ENCODE assay signal across 17 mouse cellular contexts in genomic region chr17:83309243-83309642, GRCm38 (mm10). TPM values are rescaled to one million over a fixed set of nuclear protein-coding genes. Genes with fewer than 3 reads are reported as not detected.
A peak's percentile ranks its signal among the peaks of the same experiment; 100 is the strongest.
DNase-seq lines count a peak whose midpoint lies in the region; ATAC-seq and TF ChIP-seq lines count a peak whose summit lies in the region.
"Had no signal": no experiment of that assay in that cellular context is flagged by ENCODE, and none has a peak within 500 bp of the region (broad histone marks: within the 10 kb centered on the region; RNA-seq: fewer than 3 reads in every experiment).

No protein-coding gene starts in this region.

- no peak for TF ChIP-seq EP300 in stomach, postnatal 0 days (optimal IDR thresholded peaks at IDR 0.05)

- H3K4me2 ChIP-seq in forebrain, postnatal 0 days (ENCODE audit: low read depth): no peak overlapping the region
- H3K4me2 ChIP-seq in forebrain, embryonic 15.5 days (replicated peaks): no peak overlapping the region
- no peak overlapping the region for H3K4me2 ChIP-seq in midbrain, embryonic 14.5 days (ENCODE audit: low read length)
- H3K4me2 ChIP-seq in midbrain, postnatal 0 days (ENCODE audit: low read depth, low read length, poor library complexity, severe bottlenecking): no peak overlapping the region
- no peak overlapping the region for H3K4me2 ChIP-seq in intestine, postnatal 0 days (replicated peaks; ENCODE audit: low read depth)
- no peak overlapping the region for H3K4me2 ChIP-seq in stomach, postnatal 0 days (replicated peaks; ENCODE audit: low read depth)
- H3K4me2 ChIP-seq: hindbrain, embryonic 13.5 days; liver, embryonic 11.5 days; midbrain, embryonic 11.5 days had no signal

- peak; percentile 75; the same call in 1 of the 2 replicates for ATAC-seq in forebrain, postnatal 0 days
- ATAC-seq in forebrain, embryonic 15.5 days (replicated peaks): no peak
- no peak for ATAC-seq in midbrain, embryonic 14.5 days (ENCODE audit: low FRiP score, low TSS enrichment)
- no peak for ATAC-seq in midbrain, postnatal 0 days (ENCODE audit: low FRiP score)
- ATAC-seq in intestine, postnatal 0 days: no peak
- no peak for ATAC-seq in stomach, postnatal 0 days (ENCODE audit: low FRiP score, low TSS enrichment)
- no peak for ATAC-seq in CD4-positive, CD25-positive, alpha-beta regulatory T cell, adult 4 months

- no peak overlapping the region for H3K27ac ChIP-seq in forebrain, postnatal 0 days (ENCODE audit: low read depth, low read length)
- no peak overlapping the region for H3K27ac ChIP-seq in forebrain, embryonic 15.5 days (replicated peaks)
- no peak overlapping the region for H3K27ac ChIP-seq in midbrain, embryonic 14.5 days (replicated peaks; ENCODE audit: low read depth, low read length)
- H3K27ac ChIP-seq in midbrain, postnatal 0 days (ENCODE audit: low read depth, low read length): no peak overlapping the region
- H3K27ac ChIP-seq in intestine, postnatal 0 days (ENCODE audit: low read depth, low read length): peak overlapping the region; percentile 96
- peak overlapping the region; percentile 92 for H3K27ac ChIP-seq in stomach, postnatal 0 days (replicated peaks)
- H3K27ac ChIP-seq: hindbrain, embryonic 13.5 days; left cerebral cortex, adult 2 months had no signal

- H3K4me3 ChIP-seq in forebrain, postnatal 0 days (ENCODE audit: low read depth, low read length): no peak overlapping the region
- no peak overlapping the region for H3K4me3 ChIP-seq in forebrain, embryonic 15.5 days
- no peak overlapping the region for H3K4me3 ChIP-seq in midbrain, embryonic 14.5 days (replicated peaks; ENCODE audit: low read depth, low read length)
- H3K4me3 ChIP-seq in midbrain, postnatal 0 days (ENCODE audit: low read depth, low read length): no peak overlapping the region
- no peak overlapping the region for H3K4me3 ChIP-seq in intestine, postnatal 0 days (ENCODE audit: low read depth, low read length)
- H3K4me3 ChIP-seq in stomach, postnatal 0 days (ENCODE audit: low read depth, low read length): no peak overlapping the region
- H3K4me3 ChIP-seq: hindbrain, embryonic 13.5 days; left cerebral cortex, adult 2 months had no signal

- no peak overlapping the region for H3K9ac ChIP-seq in forebrain, postnatal 0 days
- H3K9ac ChIP-seq in forebrain, embryonic 15.5 days (replicated peaks): no peak overlapping the region
- no peak overlapping the region for H3K9ac ChIP-seq in midbrain, embryonic 14.5 days (replicated peaks; ENCODE audit: low read length)
- H3K9ac ChIP-seq in midbrain, postnatal 0 days (replicated peaks; ENCODE audit: low read length, poor library complexity, severe bottlenecking): no peak overlapping the region
- H3K9ac ChIP-seq in intestine, postnatal 0 days (ENCODE audit: low read depth, low read length): no peak overlapping the region
- H3K9ac ChIP-seq in stomach, postnatal 0 days (ENCODE audit: low read length): no peak overlapping the region
- H3K9ac ChIP-seq: hindbrain, embryonic 13.5 days had no signal

- no peaks in the 10 kb centered on the region for H3K9me3 ChIP-seq in forebrain, postnatal 0 days (ENCODE audit: low read length)
- H3K9me3 ChIP-seq in forebrain, embryonic 15.5 days: no peaks in the 10 kb centered on the region
- H3K9me3 ChIP-seq in midbrain, embryonic 14.5 days (ENCODE audit: control insufficient read depth, low read length): no peaks in the 10 kb centered on the region
- no peaks in the 10 kb centered on the region for H3K9me3 ChIP-seq in midbrain, postnatal 0 days (ENCODE audit: low read length)
- H3K9me3 ChIP-seq in intestine, postnatal 0 days (ENCODE audit: control insufficient read depth): no peaks in the 10 kb centered on the region
- H3K9me3 ChIP-seq in stomach, postnatal 0 days (ENCODE audit: control insufficient read depth, low read length): no peaks in the 10 kb centered on the region
- H3K9me3 ChIP-seq: hindbrain, embryonic 13.5 days had no signal

- no peak for TF ChIP-seq CTCF in forebrain, postnatal 0 days (IDR thresholded peaks at IDR 0.05; ENCODE audit: low read depth)
- no peak for TF ChIP-seq CTCF in midbrain, postnatal 0 days (IDR thresholded peaks at IDR 0.05)
- no peak for TF ChIP-seq CTCF in intestine, postnatal 0 days (IDR thresholded peaks at IDR 0.05; ENCODE audit: low read depth)
- TF ChIP-seq CTCF in stomach, postnatal 0 days (IDR thresholded peaks at IDR 0.05; ENCODE audit: low read depth): no peak

- DNase-seq in forebrain, postnatal 0 days: no peak
- DNase-seq in midbrain, embryonic 14.5 days: peak; percentile 51
- no peak for DNase-seq in midbrain, postnatal 0 days (ENCODE audit: low spot score)
- DNase-seq in stomach, postnatal 0 days (ENCODE audit: low spot score): no peak
- DNase-seq in thymus, postnatal 4 days: no peak
- DNase-seq: adrenal gland, postnatal 25 days; cerebellum, postnatal 25 days; kidney, adult 8-10 months; lung, postnatal 36 days; right cerebral cortex, postnatal 14 days had no signal

- 0 out of 2 replicates have a peak, but pooled peaks cover 3% of the 10 kb centered on the region for H3K4me1 ChIP-seq in forebrain, postnatal 0 days (ENCODE audit: insufficient read depth)
- H3K4me1 ChIP-seq in forebrain, embryonic 15.5 days: peaks cover 11% of the 10 kb centered on the region
- H3K4me1 ChIP-seq in midbrain, embryonic 14.5 days (ENCODE audit: control insufficient read depth, insufficient read depth, low read length): peaks cover 7% of the 10 kb centered on the region; the same call in 1 of the 2 replicates
- peaks cover 6% of the 10 kb centered on the region; the same call in 1 of the 2 replicates for H3K4me1 ChIP-seq in midbrain, postnatal 0 days (ENCODE audit: insufficient read depth, low read length)
- H3K4me1 ChIP-seq in intestine, postnatal 0 days (replicated peaks; ENCODE audit: control insufficient read depth, insufficient read depth, low read length): peaks cover 11% of the 10 kb centered on the region; the same call in 1 of the 2 replicates
- 0 out of 2 replicates have a peak, but pooled peaks cover 5% of the 10 kb centered on the region for H3K4me1 ChIP-seq in stomach, postnatal 0 days (replicated peaks; ENCODE audit: control insufficient read depth, insufficient read depth)

- WGBS in forebrain, postnatal 0 days: 17% methylated on average over 1 of the region's 1 CpGs
- 24% methylated on average over 1 of the region's 1 CpGs for WGBS in forebrain, embryonic 15.5 days
- WGBS in midbrain, embryonic 14.5 days: 7% methylated on average over 1 of the region's 1 CpGs
- WGBS in midbrain, postnatal 0 days: 6% methylated on average over 1 of the region's 1 CpGs
- WGBS in intestine, postnatal 0 days: 42% methylated on average over 1 of the region's 1 CpGs
- WGBS in stomach, postnatal 0 days: 36% methylated on average over 1 of the region's 1 CpGs

- H3K36me3 ChIP-seq in forebrain, postnatal 0 days (ENCODE audit: insufficient read depth): no peaks in the 10 kb centered on the region
- H3K36me3 ChIP-seq in forebrain, embryonic 15.5 days: no peaks in the 10 kb centered on the region
- no peaks in the 10 kb centered on the region for H3K36me3 ChIP-seq in midbrain, embryonic 14.5 days (ENCODE audit: control insufficient read depth, insufficient read depth, low read length)
- no peaks in the 10 kb centered on the region for H3K36me3 ChIP-seq in midbrain, postnatal 0 days (ENCODE audit: insufficient read depth, low read length)
- H3K36me3 ChIP-seq in intestine, postnatal 0 days (ENCODE audit: control insufficient read depth, insufficient read depth): no peaks in the 10 kb centered on the region
- no peaks in the 10 kb centered on the region for H3K36me3 ChIP-seq in stomach, postnatal 0 days (ENCODE audit: control insufficient read depth, insufficient read depth, low read length)
- H3K36me3 ChIP-seq: hindbrain, embryonic 13.5 days had no signal

- H3K27me3 ChIP-seq in forebrain, postnatal 0 days (ENCODE audit: insufficient read depth, low read length): no peaks in the 10 kb centered on the region; the same call in 1 of the 2 replicates
- no peaks in the 10 kb centered on the region for H3K27me3 ChIP-seq in forebrain, embryonic 15.5 days
- no peaks in the 10 kb centered on the region for H3K27me3 ChIP-seq in midbrain, embryonic 14.5 days (ENCODE audit: control insufficient read depth, insufficient read depth, low read length)
- H3K27me3 ChIP-seq in midbrain, postnatal 0 days (ENCODE audit: insufficient read depth, low read length): no peaks in the 10 kb centered on the region
- H3K27me3 ChIP-seq in intestine, postnatal 0 days (replicated peaks; ENCODE audit: control insufficient read depth, insufficient read depth, low read length): no peaks in the 10 kb centered on the region
- no peaks in the 10 kb centered on the region for H3K27me3 ChIP-seq in stomach, postnatal 0 days (ENCODE audit: control insufficient read depth, insufficient read depth, low read length)

RNA-seq across cellular contexts. Expression of gene Eml4, which starts 41.5 kb away (rescaled TPM):
- 51.5 and 58.7 TPM in 2 replicates for total RNA-seq in forebrain, postnatal 0 days (2014; rRNA removed)
- 12.9 and 20.0 TPM in 2 replicates for polyA plus RNA-seq in forebrain, postnatal 0 days (2015; fragmentation: Nextera tagmentation; extraction: Ambion mirVana)
- polyA plus RNA-seq in forebrain, embryonic 15.5 days (2015; fragmentation: Nextera tagmentation; extraction: Ambion mirVana): 34.6 and 34.8 TPM in 2 replicates
- polyA plus RNA-seq in midbrain, embryonic 14.5 days (2014; fragmentation: Nextera tagmentation; extraction: Ambion mirVana): 24.9 and 38.9 TPM in 2 replicates
- 51.4 and 56.1 TPM in 2 replicates for total RNA-seq in midbrain, postnatal 0 days (2014; rRNA removed)
- polyA plus RNA-seq in midbrain, postnatal 0 days (2015; fragmentation: Nextera tagmentation; extraction: Ambion mirVana): 17.4 and 20.1 TPM in 2 replicates
- polyA plus RNA-seq in intestine, postnatal 0 days (2015; fragmentation: Nextera tagmentation; extraction: Ambion mirVana): 13.2 and 15.0 TPM in 2 replicates
- 10.9 and 11.5 TPM in 2 replicates for polyA plus RNA-seq in stomach, postnatal 0 days (2015; fragmentation: Nextera tagmentation; extraction: Ambion mirVana)
- polyA plus RNA-seq in CD4-positive, CD25-positive, alpha-beta regulatory T cell, adult 4 months (2017; shearing (Covaris generic)): 10 to 100 TPM; 15.6 to 15.8 TPM

Comparison
In these comparisons a context has a peak if more than half of its experiments do, and no peak if none do; other contexts are left out.
1. H3K27ac ChIP-seq: peak in intestine, postnatal 0 days (single experiment) and stomach, postnatal 0 days (single experiment); none in forebrain, postnatal 0 days (single experiment), forebrain, embryonic 15.5 days (single experiment), midbrain, embryonic 14.5 days (single experiment) and midbrain, postnatal 0 days (single experiment).